Mouse (Mus musculus) left cerebral cortex, postnatal 36 days (tissue): ENCODE data around the gene Fzd7. TPM values are rescaled to one million over a fixed set of nuclear protein-coding genes. Genes with fewer than 3 reads are reported as not detected.

Experiments
- DNase-seq, 2 experiments: peaks; one replicate each; pipeline ENCODE4 v3.0.0; 2021 to 2022; ENCODE audit warnings: low spot score in 2 of 2, mixed read lengths in 1 of 2
- intact Hi-C: fragments of 180-260 bp; cut with DNase I; formaldehyde crosslinking; loops from one replicate; pipeline ENCODE4 v1.15.1; 2025
- total RNA-seq, 2 experiments: library from RNA; stranded (reverse); gene quantifications; 2 replicates each; pipeline ENCODE4 v1.2.3; 2021

Fzd7 gene
- total RNA-seq, 2 experiments from 2014 or later: 5.5 to 6.4 TPM

GRCm38 (mm10) chr1:59465640-59466008 lies 16.6 kb upstream of the Fzd7 start:
- DNase-seq: no peak
- intact Hi-C loops: no loop called here

DNA sequence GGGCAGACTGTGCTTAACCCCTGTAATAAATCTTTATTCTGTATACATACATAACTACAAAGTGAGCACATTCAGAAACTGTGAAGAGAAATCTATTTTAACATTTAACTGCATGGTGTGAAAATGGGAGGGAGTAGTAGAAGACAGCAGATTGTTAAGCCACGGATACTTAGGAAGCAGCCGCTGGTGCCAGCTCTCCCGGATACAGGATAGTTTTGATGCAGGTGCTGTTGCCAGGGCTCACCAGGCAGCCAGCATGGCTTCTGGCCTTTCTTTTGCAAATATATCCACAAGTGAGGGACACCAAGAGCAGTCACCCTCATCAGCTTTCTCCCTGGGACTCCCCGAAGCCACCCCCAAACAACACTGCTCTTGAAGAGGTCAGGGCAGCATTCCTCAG lies 13.1 kb upstream of the Fzd7 start:
- no peak for DNase-seq
- intact Hi-C loops: no loop called here

DNA sequence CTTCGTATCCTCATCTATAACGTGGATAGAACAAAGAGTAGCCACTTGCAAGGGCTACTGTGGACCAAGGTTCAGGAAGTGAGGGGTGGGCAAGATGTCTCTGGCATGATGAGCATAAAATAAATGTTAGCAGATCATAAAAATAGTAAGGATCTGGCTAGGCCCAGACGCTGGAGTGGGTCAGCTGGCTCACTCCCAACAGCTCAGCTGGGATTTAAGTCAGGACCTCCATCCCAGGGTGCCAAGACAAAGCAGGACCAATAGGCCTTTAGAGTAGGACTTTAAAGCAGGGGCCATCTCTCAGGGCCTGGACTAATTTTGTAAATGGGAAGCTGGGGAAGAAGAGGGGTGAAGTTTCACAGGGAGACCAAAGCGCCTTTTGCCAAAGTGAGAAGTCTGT lies 11.5 kb upstream of the Fzd7 start:
- DNase-seq: no peak
- intact Hi-C loops: no loop called here

- intact Hi-C loops: no loop called here
- no peak for DNase-seq
Measured at GRCm38 (mm10) chr1:59472368-59473180, 9.7 kb upstream of the Fzd7 start.

GRCm38 (mm10) chr1:59473181-59473555 lies 9.1 kb upstream of the Fzd7 start:
- intact Hi-C loops: no loop called here
- no peak for DNase-seq

- intact Hi-C loops: no loop called here
- no peak for DNase-seq
Measured at GRCm38 (mm10) chr1:59475618-59476017, 6.6 kb upstream of the Fzd7 start.

DNA sequence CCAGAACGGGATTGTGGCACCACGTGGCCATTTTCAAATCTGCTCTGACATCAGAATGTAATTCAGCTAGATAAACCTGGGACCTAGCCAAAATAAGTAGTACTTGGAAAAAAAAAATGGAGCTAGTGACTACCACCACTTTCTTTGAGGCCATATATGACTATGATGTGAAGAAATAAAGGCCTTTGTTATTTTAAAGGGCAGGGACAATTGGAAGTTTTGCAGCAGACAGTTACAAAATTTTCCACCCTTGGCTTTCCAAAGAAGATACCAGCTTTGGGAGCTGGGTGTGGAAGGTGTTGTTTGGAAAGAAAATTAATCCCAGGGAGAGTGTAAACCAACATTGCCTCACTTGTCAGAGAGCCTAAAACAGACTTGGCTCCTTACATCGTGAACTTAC lies 3.3 kb upstream of the Fzd7 start:
- intact Hi-C loops: no loop called here

GRCm38 (mm10) chr1:59480821-59481455 lies 1.3 kb upstream of the Fzd7 start:
- DNase-seq: no peak
- intact Hi-C loops: loop anchor here (5.0 kb wide), 2 partner anchors 101 to 141 kb away; no protein-coding TSS in a partner anchor

More for the DNA sequence above, 3.3 kb upstream of the Fzd7 start:
- DNase-seq: no peak

DNA sequence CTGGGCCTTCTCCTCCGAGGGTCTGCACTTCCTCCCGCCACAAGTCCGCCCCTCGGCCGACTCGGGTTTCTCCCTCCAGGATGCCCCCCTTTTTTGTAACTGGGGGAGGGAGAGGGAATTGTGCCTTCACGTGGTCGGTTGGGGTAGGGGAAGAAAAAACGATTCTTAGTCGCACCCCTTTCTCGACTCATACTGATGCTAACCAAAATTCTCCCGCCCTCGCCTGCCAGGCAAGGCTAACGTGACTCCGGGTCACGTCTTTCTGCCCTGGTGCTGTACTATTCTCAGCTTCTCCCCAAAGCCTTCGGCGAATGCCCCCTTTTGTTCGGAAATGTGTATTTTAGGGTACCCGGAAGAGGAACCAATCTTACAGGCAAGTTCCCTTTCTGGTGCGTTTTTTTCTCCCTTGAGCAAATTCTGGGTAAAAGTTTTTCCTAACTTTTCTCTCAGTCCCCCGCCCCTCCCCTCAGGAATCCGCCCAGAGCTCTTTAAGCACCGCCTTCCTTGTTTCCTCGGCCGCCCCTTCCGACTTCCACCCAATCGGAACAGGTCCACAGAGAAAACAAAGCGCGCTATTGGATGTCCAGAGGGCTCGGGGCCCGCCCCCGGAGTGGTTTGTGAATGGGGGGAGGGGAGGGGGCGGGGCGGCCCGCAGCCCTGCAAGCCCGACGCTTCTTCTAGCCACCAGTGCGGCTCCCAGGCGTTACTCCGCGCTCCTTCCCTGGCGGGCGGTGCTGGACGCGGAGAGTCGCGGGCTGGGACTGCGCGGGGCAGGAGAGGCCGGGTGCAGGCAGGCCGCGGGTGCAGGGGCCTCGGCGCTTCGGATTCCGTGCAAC lies 550 bp upstream of the Fzd7 start:
- DNase-seq: peak; percentile 72 to 83

GRCm38 (mm10) chr1:59482696-59483520 lies 684 bp downstream of the Fzd7 start:
- intact Hi-C loops: loop anchor here (2.0 to 5.0 kb wide), 3 partner anchors 99 to 166 kb away; no protein-coding TSS in a partner anchor
- peak; percentile 40 to 41 for DNase-seq

More for the DNA sequence above, 550 bp upstream of the Fzd7 start:
- intact Hi-C loops: loop anchor here (2.0 to 5.0 kb wide), 3 partner anchors 101 to 165 kb away; no protein-coding TSS in a partner anchor

DNA sequence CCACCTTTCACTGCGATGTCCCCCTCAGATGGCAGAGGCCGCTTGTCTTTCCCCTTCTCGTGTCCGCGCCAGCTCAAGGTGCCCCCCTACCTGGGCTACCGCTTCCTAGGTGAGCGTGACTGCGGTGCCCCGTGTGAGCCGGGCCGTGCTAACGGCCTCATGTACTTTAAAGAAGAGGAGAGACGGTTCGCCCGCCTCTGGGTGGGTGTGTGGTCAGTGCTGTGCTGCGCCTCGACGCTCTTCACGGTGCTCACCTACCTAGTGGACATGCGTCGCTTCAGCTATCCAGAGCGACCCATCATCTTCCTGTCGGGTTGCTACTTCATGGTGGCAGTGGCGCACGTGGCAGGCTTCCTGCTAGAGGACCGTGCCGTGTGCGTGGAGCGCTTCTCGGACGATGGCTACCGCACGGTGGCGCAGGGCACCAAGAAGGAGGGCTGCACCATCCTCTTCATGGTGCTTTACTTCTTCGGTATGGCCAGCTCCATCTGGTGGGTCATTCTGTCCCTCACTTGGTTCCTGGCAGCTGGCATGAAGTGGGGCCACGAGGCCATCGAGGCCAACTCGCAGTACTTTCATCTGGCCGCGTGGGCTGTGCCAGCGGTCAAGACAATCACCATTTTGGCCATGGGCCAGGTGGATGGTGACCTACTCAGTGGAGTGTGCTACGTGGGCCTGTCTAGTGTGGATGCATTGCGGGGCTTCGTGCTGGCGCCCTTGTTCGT lies 1.5 kb downstream of the Fzd7 start:
- intact Hi-C loops: loop anchor here (2.0 to 5.0 kb wide), 3 partner anchors 99 to 167 kb away; no protein-coding TSS in a partner anchor
- peak; percentile 48 to 60 for DNase-seq

- intact Hi-C loops: loop anchor here (5.0 kb wide), 2 partner anchors 98 to 138 kb away; no protein-coding TSS in a partner anchor
- no peak for DNase-seq
Measured at GRCm38 (mm10) chr1:59484314-59484713, 2.1 kb downstream of the Fzd7 start.

DNA sequence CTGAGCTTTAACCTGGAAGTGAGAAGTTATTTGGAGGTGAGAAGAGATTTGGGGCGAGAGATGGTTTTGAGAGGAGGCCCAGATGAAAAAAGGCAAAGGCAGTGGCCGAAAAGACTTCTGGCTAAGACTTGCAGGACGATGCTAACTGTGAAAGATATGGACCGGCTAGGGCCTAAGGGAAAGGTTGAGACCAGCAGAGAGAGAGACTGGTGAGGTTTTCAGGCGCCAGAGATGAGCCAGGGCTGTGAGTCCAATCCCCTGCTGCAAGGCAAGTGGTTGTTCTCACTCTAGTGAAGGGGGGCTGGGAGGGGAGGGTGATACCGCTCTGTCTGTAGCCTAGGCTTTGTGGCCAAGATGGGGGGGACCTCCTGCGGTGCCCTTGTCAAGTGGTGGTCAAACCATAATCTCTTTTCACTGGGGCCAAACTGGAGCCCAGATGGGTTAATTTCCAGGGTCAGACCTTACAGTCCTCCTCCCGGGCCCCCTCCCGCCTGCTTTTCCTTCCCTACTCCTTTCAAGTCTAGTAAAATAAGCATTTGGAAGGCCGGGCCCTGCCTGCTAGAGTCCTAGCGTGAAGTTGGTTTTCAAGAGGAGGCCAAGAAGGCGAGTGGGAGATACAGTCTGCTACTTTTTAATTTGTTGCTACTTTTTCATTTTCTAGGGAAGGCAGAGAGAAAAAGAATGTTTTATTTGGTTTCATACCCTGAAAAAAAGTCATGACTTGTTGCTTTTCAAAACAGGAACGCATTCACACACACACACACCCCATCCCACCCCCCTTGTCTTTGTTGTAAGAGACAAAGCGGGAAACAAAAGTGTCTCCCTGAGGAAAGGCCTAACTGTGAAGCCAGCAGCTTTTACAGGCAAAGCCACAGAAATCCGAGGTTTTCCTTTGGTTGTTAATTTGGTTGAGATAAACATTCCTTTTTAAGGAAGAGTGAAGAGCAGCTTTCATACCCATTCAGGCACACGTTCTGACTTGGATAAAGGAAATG lies 2.9 kb downstream of the Fzd7 start:
- intact Hi-C loops: loop anchor here (5.0 kb wide), 2 partner anchors 97 to 137 kb away; no protein-coding TSS in a partner anchor
- no peak for DNase-seq

DNA sequence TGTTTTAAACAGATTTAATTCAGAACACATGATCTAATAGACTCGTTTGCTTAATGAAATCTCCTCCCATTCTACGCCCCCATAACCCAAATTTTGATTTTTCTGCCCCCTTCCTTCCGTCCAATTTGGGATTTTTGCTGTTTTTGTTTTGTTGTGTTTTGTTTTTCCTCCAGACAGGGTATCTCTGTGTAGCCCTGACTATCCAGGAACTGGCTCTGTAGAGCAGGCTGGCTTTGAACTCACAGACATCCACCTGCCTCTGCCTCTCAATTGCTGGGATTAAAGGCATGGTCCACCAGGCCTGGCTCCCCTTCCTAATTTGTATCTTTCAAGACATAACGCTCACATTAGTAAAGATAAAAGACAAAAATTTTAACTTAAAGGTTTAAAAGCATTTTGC lies 3.6 kb downstream of the Fzd7 start:
- intact Hi-C loops: no loop called here
- no peak for DNase-seq

- intact Hi-C loops: no loop called here
- DNase-seq: no peak
Measured at GRCm38 (mm10) chr1:59487651-59488051, 5.4 kb downstream of the Fzd7 start.

DNA sequence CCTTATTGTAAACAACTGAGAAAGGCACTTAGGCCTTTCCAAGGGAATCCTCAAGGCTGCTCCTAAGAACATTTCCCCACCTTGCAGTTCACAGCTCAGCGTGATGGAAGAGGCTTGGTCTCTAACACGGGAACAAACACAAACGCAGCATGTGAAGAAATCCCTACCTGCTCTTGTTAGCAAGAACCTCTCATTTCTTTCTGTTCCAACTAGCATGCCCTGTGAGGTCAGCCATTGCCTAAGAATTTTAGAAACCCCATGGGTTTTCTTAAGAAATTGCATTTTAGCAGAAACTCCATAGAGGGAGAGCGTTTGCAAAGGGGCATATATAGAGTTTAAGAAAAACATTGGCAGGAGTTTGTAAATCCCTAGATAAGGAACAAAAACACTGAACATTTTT lies 6.3 kb downstream of the Fzd7 start:
- no peak for DNase-seq
- intact Hi-C loops: no loop called here

- no peak for DNase-seq
- intact Hi-C loops: no loop called here
Measured at GRCm38 (mm10) chr1:59488991-59489390, 6.8 kb downstream of the Fzd7 start.
